ENCODE assay signal across 30 mouse cellular contexts in the genomic region with DNA sequence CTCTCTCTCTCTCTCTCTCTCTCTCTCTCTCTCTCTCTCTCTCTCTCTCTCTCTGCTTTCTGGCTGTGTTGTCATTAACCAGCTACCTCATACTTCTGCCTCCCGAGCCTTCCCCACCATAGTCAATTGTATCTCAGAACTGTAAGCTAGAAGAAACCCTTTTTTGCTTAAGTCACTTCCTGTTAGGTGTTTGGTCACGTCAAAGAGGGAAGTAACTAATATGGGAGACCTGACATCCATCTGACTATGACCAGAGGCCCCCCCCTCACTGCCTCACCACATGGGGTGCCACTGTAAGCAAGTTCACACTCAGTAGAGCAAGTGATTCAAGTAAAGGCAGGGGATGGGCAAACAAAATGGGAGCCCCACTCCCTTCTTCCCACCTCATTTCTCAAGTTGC.
DNase-seq lines count a peak whose midpoint lies in the region; ATAC-seq lines count a peak whose summit lies in the region.
"Had no signal": no experiment of that assay in that cellular context is flagged by ENCODE, and none has a peak within 500 bp of the region (broad histone marks: within the 10 kb centered on the region; RNA-seq: fewer than 3 reads in every experiment).

No protein-coding gene starts in this region.

- H3K4me3 ChIP-seq in forebrain, embryonic 10.5 days = no peak overlapping the region
- H3K4me3 ChIP-seq: embryonic facial prominence, embryonic 12.5 days; embryonic facial prominence, embryonic 15.5 days; erythroblast, embryonic 14.5 days; gastrocnemius, adult 2 months; heart, embryonic 12.5 days; heart, embryonic 15.5 days had no signal

- H3K27me3 ChIP-seq in forebrain, embryonic 10.5 days (ENCODE audit: poor library complexity, severe bottlenecking) = peaks cover 54% of the 10 kb centered on the region
- H3K27me3 ChIP-seq: embryonic facial prominence, embryonic 15.5 days; heart, embryonic 15.5 days had no signal

- H3K9me3 ChIP-seq in forebrain, embryonic 10.5 days = no peaks in the 10 kb centered on the region
- H3K9me3 ChIP-seq: embryonic facial prominence, embryonic 12.5 days; embryonic facial prominence, embryonic 15.5 days; heart, embryonic 12.5 days; heart, embryonic 15.5 days had no signal

- no peaks in the 10 kb centered on the region for H3K4me1 ChIP-seq in forebrain, embryonic 10.5 days
- H3K4me1 ChIP-seq: embryonic facial prominence, embryonic 12.5 days; embryonic facial prominence, embryonic 15.5 days; heart, embryonic 12.5 days; heart, embryonic 15.5 days had no signal

- H3K36me3 ChIP-seq in forebrain, embryonic 10.5 days (replicated peaks) = no peaks in the 10 kb centered on the region
- H3K36me3 ChIP-seq: embryonic facial prominence, embryonic 12.5 days; embryonic facial prominence, embryonic 15.5 days; heart, embryonic 12.5 days; heart, embryonic 15.5 days had no signal

- peak; percentile 81 for ATAC-seq in common myeloid progenitor, adult 5-6 weeks (replicated peaks; ENCODE audit: low read depth, poor library complexity, severe bottlenecking)
- ATAC-seq in hematopoietic stem cell, adult 5-6 weeks (replicated peaks in 1 of 2; ENCODE audit: insufficient read depth in 1 of 2, low FRiP score in 2 of 2, low TSS enrichment in 1 of 2, low read depth in 1 of 2, poor library complexity in 2 of 2, severe bottlenecking in 2 of 2) = peak; percentile 74 to 93
- 0 out of 2 replicates have a peak, but pooled peaks have one; percentile 9 for ATAC-seq in neutrophil, adult 5-6 weeks (ENCODE audit: extremely low read depth, insufficient number of reproducible peaks, low FRiP score, poor library complexity, severe bottlenecking)
- ATAC-seq: activated CD4-positive, CD25-positive, alpha-beta regulatory T cell, adult 4 months; CD4-positive, CD25-positive, alpha-beta regulatory T cell, adult 4 months; forebrain, embryonic 14.5 days; forebrain, postnatal 0 days; hindbrain, postnatal 0 days; inflammation-experienced regulatory T-cells, adult 6 months had no signal

- WGBS in forebrain, embryonic 10.5 days = 80% methylated on average over 2 of the region's 2 CpGs

- DNase-seq in 416B (ENCODE audit: low read depth) = peak; percentile 7
- no peak for DNase-seq in ovary, adult 18-20 months (ENCODE audit: low spot score)
- DNase-seq in retina, embryonic 14.5 days (ENCODE audit: low spot score) = no peak
- no peak for DNase-seq in forebrain, embryonic 10.5 days (ENCODE audit: extremely low spot score, low spot score)
- DNase-seq: adrenal gland, adult 8-10 months; adrenal gland, postnatal 25 days; cerebellum, adult 11-12 months; cerebellum, adult 8-10 months; cerebellum, postnatal 10 days; cerebellum, postnatal 36 days; forebrain, postnatal 0 days; gastrocnemius, adult 2 months; gastrocnemius, postnatal 14 days; heart, adult 18-20 months; heart, postnatal 10 days; heart, postnatal 36 days had no signal

- no peak overlapping the region for H3K27ac ChIP-seq in forebrain, embryonic 10.5 days
- H3K27ac ChIP-seq: embryonic facial prominence, embryonic 12.5 days; embryonic facial prominence, embryonic 15.5 days; gastrocnemius, adult 2 months; heart, embryonic 15.5 days; hindbrain, embryonic 14.5 days; hindbrain, postnatal 0 days had no signal

Comparison
In these comparisons a context has a peak if more than half of its experiments do, and no peak if none do; other contexts are left out.
1. ATAC-seq: peak in every context shown above with its lines; median percentile 84 in hematopoietic stem cell, adult 5-6 weeks; 81 in common myeloid progenitor, adult 5-6 weeks; 9 in neutrophil, adult 5-6 weeks.